Mouse (Mus musculus) neural tube, embryonic 11.5 days (tissue): ENCODE measurements at regions not wholly inside any gene's neighbourhood (a gene's known extent, or its start where the extent isn't known, plus 50 kb on each side); places are given as distances from the start of the nearest gene placed in this dataset.

Source experiments
- ATAC-seq: fragments of 200-750 bp; cut with Nextera tagmentation; 2 replicates; pipeline ENCODE4 v1.8.0; 2017; ENCODE audit warnings: moderate number of reproducible peaks, mild to moderate bottlenecking, moderate TSS enrichment, moderate library complexity; ENCODE audit not compliant: insufficient read depth, low FRiP score, low TSS enrichment
- DNase-seq: peaks from one replicate; pipeline ENCODE4 v3.0.0-alpha.2; 2015; ENCODE audit warnings: low spot score
- H3K27ac ChIP-seq: fragments of 300-500 bp; sonication (generic); 2 replicates; pipeline ENCODE4 v1.5.1; 2014; ENCODE audit warnings: low read depth, mild to moderate bottlenecking, low read length
- H3K27me3 ChIP-seq: fragments of 300-500 bp; sonication (generic); 2 replicates; pipeline ENCODE4 v1.6.1; 2014; ENCODE audit warnings: mild to moderate bottlenecking, low read length, mixed read lengths; ENCODE audit not compliant: control insufficient read depth, insufficient read depth
- H3K36me3 ChIP-seq: fragments of 300-500 bp; sonication (generic); 2 replicates; pipeline ENCODE4 v1.6.1; 2014; ENCODE audit warnings: mild to moderate bottlenecking, low read length, moderate library complexity, mixed read lengths; ENCODE audit not compliant: control insufficient read depth, insufficient read depth
- H3K4me1 ChIP-seq: fragments of 300-500 bp; sonication (generic); 2 replicates; pipeline ENCODE4 v1.6.1; 2014; ENCODE audit warnings: low read length, mixed read lengths; ENCODE audit not compliant: control insufficient read depth, insufficient read depth
- H3K4me2 ChIP-seq: fragments of 300-500 bp; sonication (generic); 2 replicates; pipeline ENCODE4 v1.6.1; 2014; ENCODE audit warnings: low read depth, mild to moderate bottlenecking, moderate library complexity
- H3K4me3 ChIP-seq: fragments of 300-500 bp; sonication (generic); 2 replicates; pipeline ENCODE4 v1.5.1; 2014; ENCODE audit warnings: low read depth, low read length
- H3K9ac ChIP-seq: fragments of 300-500 bp; sonication (generic); 2 replicates; pipeline ENCODE4 v1.6.1; 2014; ENCODE audit warnings: mild to moderate bottlenecking, low read length
- H3K9me3 ChIP-seq: fragments of 300-500 bp; sonication (generic); 2 replicates; pipeline ENCODE4 v1.6.1; 2016; ENCODE audit warnings: low read length; ENCODE audit not compliant: control insufficient read depth
- WGBS: fragments of 180-500 bp; shearing (Covaris S2); extraction: QIAGEN DNeasy Blood & Tissue Kit; methylation state at CpG from one replicate; pipeline ENCODE4 v1.1.7; 2014; 5-methylcytosine and 5-hydroxymethylcytosine counted together

GRCm38 (mm10) chr15:27258984-27259853 lies 207.3 kb upstream of the Ank start:
- Histone ChIP-seq H3K27me3 (no peaks in the 10 kb centered on the region), H3K9me3 (no peaks in the 10 kb centered on the region), H3K27ac (no peak overlapping the region), H3K4me2 (no peak overlapping the region), H3K9ac (no peak overlapping the region), H3K4me1 (no peaks in the 10 kb centered on the region), H3K36me3 (no peaks in the 10 kb centered on the region), H3K4me3 (no peak overlapping the region)
- DNase-seq (no peak), ATAC-seq (no peak)
- 86% methylated on average over 6 of the region's 6 CpGs for WGBS

GRCm38 (mm10) chr15:27259854-27260191 lies 206.7 kb upstream of the Ank start:
- H3K9ac ChIP-seq, result no peak overlapping the region
- H3K27me3 ChIP-seq, result no peaks in the 10 kb centered on the region
- H3K4me1 ChIP-seq, result no peaks in the 10 kb centered on the region
- 80% methylated on average over 2 of the region's 2 CpGs for WGBS
- no peak overlapping the region for H3K27ac ChIP-seq
- no peak for DNase-seq
- H3K9me3 ChIP-seq, result no peaks in the 10 kb centered on the region
- no peak overlapping the region for H3K4me3 ChIP-seq
- H3K4me2 ChIP-seq, result no peak overlapping the region
- no peaks in the 10 kb centered on the region for H3K36me3 ChIP-seq
- ATAC-seq, result no peak

- H3K36me3 ChIP-seq, result no peaks in the 10 kb centered on the region
- H3K4me1 ChIP-seq, result no peaks in the 10 kb centered on the region
- H3K4me2 ChIP-seq, result no peak overlapping the region
- H3K9ac ChIP-seq, result no peak overlapping the region
- H3K9me3 ChIP-seq, result no peaks in the 10 kb centered on the region
- no peaks in the 10 kb centered on the region for H3K27me3 ChIP-seq
- DNase-seq, result no peak
- H3K27ac ChIP-seq, result no peak overlapping the region
- H3K4me3 ChIP-seq, result no peak overlapping the region
- WGBS, result 100% methylated on average over 2 of the region's 2 CpGs
- ATAC-seq, result no peak
Measured at GRCm38 (mm10) chr15:27270203-27270602, 196.3 kb upstream of the Ank start.

GRCm38 (mm10) chr15:27282279-27282678 lies 184.2 kb upstream of the Ank start:
- no peak for ATAC-seq
- no peak overlapping the region for H3K4me3 ChIP-seq
- no peak overlapping the region for H3K9ac ChIP-seq
- no peaks in the 10 kb centered on the region for H3K27me3 ChIP-seq
- no peaks in the 10 kb centered on the region for H3K4me1 ChIP-seq
- H3K4me2 ChIP-seq, result no peak overlapping the region
- 86% methylated on average over 1 of the region's 1 CpGs for WGBS
- H3K36me3 ChIP-seq, result no peaks in the 10 kb centered on the region
- DNase-seq, result no peak
- no peaks in the 10 kb centered on the region for H3K9me3 ChIP-seq
- H3K27ac ChIP-seq, result no peak overlapping the region

GRCm38 (mm10) chr15:27303856-27304255 lies 162.6 kb upstream of the Ank start:
- Histone ChIP-seq H3K27me3 (no peaks in the 10 kb centered on the region), H3K4me1 (no peaks in the 10 kb centered on the region), H3K4me2 (no peak overlapping the region), H3K36me3 (no peaks in the 10 kb centered on the region), H3K27ac (no peak overlapping the region), H3K9me3 (no peaks in the 10 kb centered on the region), H3K9ac (no peak overlapping the region), H3K4me3 (no peak overlapping the region)
- no peak for ATAC-seq
- 81% methylated on average over 4 of the region's 4 CpGs for WGBS
- DNase-seq, result no peak

- H3K9ac ChIP-seq, result no peak overlapping the region
- WGBS, result 67% methylated on average over 7 of the region's 7 CpGs
- H3K4me1 ChIP-seq, result no peaks in the 10 kb centered on the region
- no peak overlapping the region for H3K27ac ChIP-seq
- H3K4me3 ChIP-seq, result no peak overlapping the region
- no peak overlapping the region for H3K4me2 ChIP-seq
- H3K27me3 ChIP-seq, result no peaks in the 10 kb centered on the region
- H3K9me3 ChIP-seq, result no peaks in the 10 kb centered on the region
- ATAC-seq (peak; percentile 55; the same call in 1 of the 2 replicates), DNase-seq (no peak)
- no peaks in the 10 kb centered on the region for H3K36me3 ChIP-seq
Measured at GRCm38 (mm10) chr15:27304256-27304655, 162.2 kb upstream of the Ank start.

GRCm38 (mm10) chr15:27305035-27305434 lies 161.4 kb upstream of the Ank start:
- 91% methylated on average over 4 of the region's 4 CpGs for WGBS

GRCm38 (mm10) chr15:27308639-27309038 lies 157.8 kb upstream of the Ank start:
- 68% methylated on average over 4 of the region's 4 CpGs for WGBS
- DNase-seq (no peak), ATAC-seq (no peak)
- Histone ChIP-seq H3K27me3 (no peaks in the 10 kb centered on the region), H3K36me3 (no peaks in the 10 kb centered on the region), H3K4me3 (no peak overlapping the region), H3K9ac (no peak overlapping the region), H3K27ac (no peak overlapping the region), H3K4me1 (no peaks in the 10 kb centered on the region), H3K9me3 (no peaks in the 10 kb centered on the region), H3K4me2 (no peak overlapping the region)

More at GRCm38 (mm10) chr15:27305035-27305434, 161.4 kb upstream of the Ank start:
- Histone ChIP-seq H3K9ac (no peak overlapping the region), H3K9me3 (no peaks in the 10 kb centered on the region), H3K4me3 (no peak overlapping the region), H3K27me3 (no peaks in the 10 kb centered on the region), H3K36me3 (no peaks in the 10 kb centered on the region), H3K4me2 (no peak overlapping the region), H3K4me1 (no peaks in the 10 kb centered on the region), H3K27ac (no peak overlapping the region)
- DNase-seq (no peak), ATAC-seq (no peak)
